Mouse (Mus musculus) intestine, postnatal 0 days (tissue): ENCODE data around the gene Gm29609. TPM values are rescaled to one million over a fixed set of nuclear protein-coding genes. Genes with fewer than 3 reads are reported as not detected.

ENCODE experiments used
- ATAC-seq: fragments of 200-750 bp; cut with Nextera tagmentation; 2 replicates; pipeline ENCODE4 v1.8.0; 2017; ENCODE audit warnings: mild to moderate bottlenecking, moderate TSS enrichment, moderate library complexity
- H3K27ac ChIP-seq: fragments of 300-500 bp; sonication (generic); 2 replicates; pipeline ENCODE4 v1.5.1; 2014; ENCODE audit warnings: mild to moderate bottlenecking, low read depth, low read length, moderate library complexity
- H3K27me3 ChIP-seq: fragments of 300-500 bp; sonication (generic); replicated peaks from 2 replicates; pipeline ENCODE4 v1.6.1; 2014; ENCODE audit warnings: low read length, mixed read lengths; ENCODE audit not compliant: control insufficient read depth, insufficient read depth
- H3K36me3 ChIP-seq: fragments of 300-500 bp; sonication (generic); 2 replicates; pipeline ENCODE4 v1.6.1; 2014; ENCODE audit warnings: mild to moderate bottlenecking, moderate library complexity; ENCODE audit not compliant: control insufficient read depth, insufficient read depth
- H3K4me1 ChIP-seq: fragments of 300-500 bp; sonication (generic); replicated peaks from 2 replicates; pipeline ENCODE4 v1.6.1; 2014; ENCODE audit warnings: antibody characterized with exemption, low read length, mixed read lengths; ENCODE audit not compliant: control insufficient read depth, insufficient read depth
- H3K4me2 ChIP-seq: fragments of 300-500 bp; sonication (generic); replicated peaks from 2 replicates; pipeline ENCODE4 v1.6.1; 2014; ENCODE audit warnings: low read depth, mild to moderate bottlenecking, moderate library complexity
- H3K4me3 ChIP-seq: fragments of 300-500 bp; sonication (generic); 2 replicates; pipeline ENCODE4 v1.5.1; 2014; ENCODE audit warnings: low read depth, low read length
- H3K9ac ChIP-seq: fragments of 300-500 bp; sonication (generic); 2 replicates; pipeline ENCODE4 v1.6.1; 2014; ENCODE audit warnings: mild to moderate bottlenecking, low read depth, low read length
- H3K9me3 ChIP-seq: fragments of 300-500 bp; sonication (generic); 2 replicates; pipeline ENCODE4 v1.6.1; 2016; ENCODE audit warnings: mixed run types; ENCODE audit not compliant: control insufficient read depth
- CTCF ChIP-seq: sonication (generic); IDR thresholded peaks from 2 replicates; pipeline ENCODE4 v1.5.1; 2016; ENCODE audit warnings: low read depth, mild to moderate bottlenecking, control low read depth, antibody characterized with exemption, moderate library complexity
- WGBS: fragments of 180-500 bp; shearing (Covaris S2); extraction: QIAGEN DNeasy Blood & Tissue Kit; methylation state at CpG from one replicate; pipeline ENCODE4 v1.1.7; 2014; 5-methylcytosine and 5-hydroxymethylcytosine counted together
- polyA plus RNA-seq: library from polyadenylated mRNA; unstranded; fragments of >200 nt; fragmentation: Nextera tagmentation; extraction: Ambion mirVana; gene quantifications from 2 replicates; pipeline ENCODE4 v1.2.1, GENCODE M21; 2015

The Gm29609 gene
- polyA plus RNA-seq, 1 experiment from 2014 or later = 0.53 TPM

- no peak overlapping the region for H3K4me2 ChIP-seq
- H3K9me3 ChIP-seq = no peaks in the 10 kb centered on the region
- no peak overlapping the region for H3K27ac ChIP-seq
- no peak overlapping the region for H3K9ac ChIP-seq
- peak; percentile 69 for ATAC-seq
- H3K4me3 ChIP-seq = no peak overlapping the region
- peaks cover 81% of the 10 kb centered on the region for H3K36me3 ChIP-seq
- no peaks in the 10 kb centered on the region for H3K4me1 ChIP-seq
- no peak for TF ChIP-seq CTCF
- H3K27me3 ChIP-seq = no peaks in the 10 kb centered on the region
These were observed 17.2 kb downstream of the Gm29609 start for GRCm38 (mm10) chr5:31162462-31162861.

- Histone ChIP-seq H3K4me1 (peaks cover 5% of the 10 kb centered on the region), H3K4me3 (peak within 1 kb of the TSS; percentile 73), H3K27me3 (no peaks in the 10 kb centered on the region), H3K9me3 (no peaks in the 10 kb centered on the region), H3K27ac (peak within 1 kb of the TSS; percentile 57), H3K36me3 (peaks cover 28% of the 10 kb centered on the region), H3K9ac (peak within 1 kb of the TSS; percentile 71), H3K4me2 (peak within 1 kb of the TSS; percentile 79)
- ATAC-seq = peak; percentile 89
- no peak for TF ChIP-seq CTCF
- WGBS = under 1% methylated on average over 19 of the region's 19 CpGs
These were observed 25.6 kb downstream of the Gm29609 start, which contains the start of gene Mpv17 for GRCm38 (mm10) chr5:31154152-31154553. Gene Mpv17 (minus strand): TSS chr5:31154251.

GRCm38 (mm10) chr5:31153516-31154151 is 26.1 kb downstream of the Gm29609 start:
- TF ChIP-seq CTCF = no peak
- Histone ChIP-seq H3K27me3 (no peaks in the 10 kb centered on the region), H3K36me3 (peaks cover 23% of the 10 kb centered on the region), H3K27ac (peak overlapping the region; percentile 57), H3K4me3 (peak overlapping the region; percentile 73), H3K4me2 (peak overlapping the region; percentile 79), H3K9me3 (no peaks in the 10 kb centered on the region), H3K9ac (peak overlapping the region; percentile 71), H3K4me1 (peaks cover 5% of the 10 kb centered on the region)
- WGBS = 25% methylated on average over 6 of the region's 6 CpGs
- 0 out of 2 replicates have a peak, but pooled peaks have one; percentile 5 for ATAC-seq

- no peak overlapping the region for H3K4me2 ChIP-seq
These were observed 28.0 kb downstream of the Gm29609 start for GRCm38 (mm10) chr5:31151746-31152145.

GRCm38 (mm10) chr5:31149781-31150180 is 29.9 kb downstream of the Gm29609 start:
- TF ChIP-seq CTCF = no peak
- ATAC-seq = no peak
- WGBS = 85% methylated on average over 4 of the region's 4 CpGs
- Histone ChIP-seq H3K9ac (no peak overlapping the region), H3K4me3 (no peak overlapping the region), H3K9me3 (no peaks in the 10 kb centered on the region), H3K4me2 (no peak overlapping the region), H3K27me3 (no peaks in the 10 kb centered on the region), H3K36me3 (peaks cover 16% of the 10 kb centered on the region; the same call in 1 of the 2 replicates), H3K27ac (no peak overlapping the region), H3K4me1 (peaks cover 5% of the 10 kb centered on the region)

More at GRCm38 (mm10) chr5:31151746-31152145, 28.0 kb downstream of the Gm29609 start:
- Histone ChIP-seq H3K27ac (peak overlapping the region; percentile 50; the same call in 1 of the 2 replicates), H3K9ac (no peak overlapping the region), H3K36me3 (0 out of 2 replicates have a peak, but pooled peaks cover 4% of the 10 kb centered on the region), H3K27me3 (no peaks in the 10 kb centered on the region), H3K4me3 (no peak overlapping the region), H3K4me1 (peaks cover 5% of the 10 kb centered on the region), H3K9me3 (no peaks in the 10 kb centered on the region)
- peak; percentile 42; the same call in 1 of the 2 replicates for ATAC-seq
- WGBS = 70% methylated on average over 3 of the region's 3 CpGs
- TF ChIP-seq CTCF = peak; percentile 54

- peak overlapping the region; percentile 37; the same call in 1 of the 2 replicates for H3K4me2 ChIP-seq
- no peaks in the 10 kb centered on the region for H3K9me3 ChIP-seq
- no peak overlapping the region for H3K9ac ChIP-seq
- TF ChIP-seq CTCF = no peak
- 8% methylated on average over 9 of the region's 9 CpGs for WGBS
- no peak overlapping the region for H3K27ac ChIP-seq
- no peak for ATAC-seq
- H3K4me3 ChIP-seq = no peak overlapping the region
- peaks cover 11% of the 10 kb centered on the region; the same call in 1 of the 2 replicates for H3K36me3 ChIP-seq
- H3K27me3 ChIP-seq = peaks cover 53% of the 10 kb centered on the region
- no peaks in the 10 kb centered on the region for H3K4me1 ChIP-seq
These were observed 40.7 kb downstream of the Gm29609 start for GRCm38 (mm10) chr5:31138968-31139425.
